ENCODE assay signal across 12 mouse cellular contexts in genomic region chr5:76799471-76799870, GRCm38 (mm10).
DNase-seq lines count a peak whose midpoint lies in the region; ATAC-seq lines count a peak whose summit lies in the region.
"Had no signal": no experiment of that assay in that cellular context is flagged by ENCODE, and none has a peak within 500 bp of the region (broad histone marks: within the 10 kb centered on the region; RNA-seq: fewer than 3 reads in every experiment).

No protein-coding gene starts in this region.

- H3K27me3 ChIP-seq in liver, embryonic 11.5 days (replicated peaks; ENCODE audit: control insufficient read depth, insufficient read depth, low read length): no peaks in the 10 kb centered on the region
- H3K27me3 ChIP-seq in forebrain, embryonic 16.5 days (replicated peaks; ENCODE audit: control insufficient read depth, insufficient read depth, low read length): no peaks in the 10 kb centered on the region

- H3K4me1 ChIP-seq in liver, embryonic 11.5 days (replicated peaks; ENCODE audit: control insufficient read depth, insufficient read depth, low read length): no peaks in the 10 kb centered on the region
- no peaks in the 10 kb centered on the region for H3K4me1 ChIP-seq in forebrain, embryonic 16.5 days (replicated peaks; ENCODE audit: control insufficient read depth, insufficient read depth, low read length)

- no peak for ATAC-seq in liver, embryonic 11.5 days (replicated peaks; ENCODE audit: low FRiP score)
- no peak for ATAC-seq in forebrain, embryonic 16.5 days

- H3K9me3 ChIP-seq in liver, embryonic 11.5 days (ENCODE audit: control insufficient read depth, low read length): no peaks in the 10 kb centered on the region
- H3K9me3 ChIP-seq in forebrain, embryonic 16.5 days (ENCODE audit: control insufficient read depth, low read length): no peaks in the 10 kb centered on the region

- no peak overlapping the region for H3K4me3 ChIP-seq in liver, embryonic 11.5 days (ENCODE audit: low read depth, low read length)
- no peak overlapping the region for H3K4me3 ChIP-seq in forebrain, embryonic 16.5 days (replicated peaks; ENCODE audit: low read length)

- no peak overlapping the region for H3K27ac ChIP-seq in liver, embryonic 11.5 days (ENCODE audit: low read depth, low read length)
- no peak overlapping the region for H3K27ac ChIP-seq in forebrain, embryonic 16.5 days (ENCODE audit: low read length)
- H3K27ac ChIP-seq: macrophage had no signal

- H3K4me2 ChIP-seq in liver, embryonic 11.5 days: no peak overlapping the region
- no peak overlapping the region for H3K4me2 ChIP-seq in forebrain, embryonic 16.5 days (ENCODE audit: low read length)

- WGBS in liver, embryonic 11.5 days: 83% methylated on average over 10 of the region's 10 CpGs
- 51% methylated on average over 10 of the region's 10 CpGs for WGBS in forebrain, embryonic 16.5 days

- H3K36me3 ChIP-seq in liver, embryonic 11.5 days (ENCODE audit: control insufficient read depth, insufficient read depth, low read length): no peaks in the 10 kb centered on the region
- no peaks in the 10 kb centered on the region for H3K36me3 ChIP-seq in forebrain, embryonic 16.5 days (ENCODE audit: control insufficient read depth, insufficient read depth)

- DNase-seq in adrenal gland, postnatal 14 days: peak; percentile 31
- no peak for DNase-seq in adrenal gland, postnatal 4 days (ENCODE audit: low spot score in 2 of 2)
- DNase-seq in liver (peak; percentile 11), MEL-GATA-1-ER (ENCODE audit: extremely low read depth, low read depth) (peak; percentile 29)
- DNase-seq in liver, embryonic 11.5 days (ENCODE audit: low spot score): no peak
- peak; percentile 7 for DNase-seq in lung, postnatal 25 days (ENCODE audit: low spot score)
- no peak for DNase-seq in thymus, postnatal 25 days
- DNase-seq: gastrocnemius, postnatal 25 days; heart, postnatal 10 days; right cerebral cortex, postnatal 14 days had no signal

- H3K9ac ChIP-seq in liver, embryonic 11.5 days (ENCODE audit: low read depth, low read length): no peak overlapping the region
- H3K9ac ChIP-seq in forebrain, embryonic 16.5 days (replicated peaks; ENCODE audit: low read depth, low read length): no peak overlapping the region

Comparison
In these comparisons a context has a peak if more than half of its experiments do, and no peak if none do; other contexts are left out.
1. DNase-seq: peak in adrenal gland, postnatal 14 days (single experiment), liver (single experiment), MEL-GATA-1-ER (single experiment) and lung, postnatal 25 days (single experiment); none in adrenal gland, postnatal 4 days (0 of 2), liver, embryonic 11.5 days (single experiment) and thymus, postnatal 25 days (single experiment).